Mouse (Mus musculus) heart, postnatal 0 days (tissue): ENCODE measurements around the gene Ocln. TPM values are rescaled to one million over a fixed set of nuclear protein-coding genes. Genes with fewer than 3 reads are reported as not detected.

ENCODE experiments used
- ATAC-seq: fragments of 200-750 bp; cut with Nextera tagmentation; 2 replicates; pipeline ENCODE4 v1.8.0; 2017; ENCODE audit warnings: low read depth, moderate number of reproducible peaks, moderate library complexity; ENCODE audit not compliant: insufficient read depth
- DNase-seq: peaks from one replicate; pipeline ENCODE4 v3.0.0-alpha.2; 2016; ENCODE audit warnings: low spot score
- H3K27ac ChIP-seq: fragments of 300-500 bp; sonication (generic); 2 replicates; pipeline ENCODE4 v1.5.1; 2014; ENCODE audit warnings: low read depth, mild to moderate bottlenecking
- H3K27me3 ChIP-seq: fragments of 300-500 bp; sonication (generic); 2 replicates; pipeline ENCODE4 v1.6.1; 2014; ENCODE audit warnings: low read length, mixed read lengths; ENCODE audit not compliant: control insufficient read depth, insufficient read depth
- H3K36me3 ChIP-seq: fragments of 300-500 bp; sonication (generic); replicated peaks from 2 replicates; pipeline ENCODE4 v1.6.1; 2014; ENCODE audit warnings: low read length, mixed read lengths; ENCODE audit not compliant: control insufficient read depth, insufficient read depth
- H3K4me1 ChIP-seq: fragments of 300-500 bp; sonication (generic); 2 replicates; pipeline ENCODE4 v1.6.1; 2014; ENCODE audit warnings: antibody characterized with exemption; ENCODE audit not compliant: control insufficient read depth, insufficient read depth
- H3K4me2 ChIP-seq: fragments of 300-500 bp; sonication (generic); 2 replicates; pipeline ENCODE4 v1.6.1; 2014; ENCODE audit warnings: low read depth, mild to moderate bottlenecking, low read length, moderate library complexity
- H3K4me3 ChIP-seq: fragments of 300-500 bp; sonication (generic); 2 replicates; pipeline ENCODE4 v1.5.1; 2014; ENCODE audit warnings: low read depth, low read length
- H3K9ac ChIP-seq: fragments of 300-500 bp; sonication (generic); replicated peaks from 2 replicates; pipeline ENCODE4 v1.6.1; 2014; ENCODE audit warnings: low read depth, low read length, mixed read lengths
- H3K9me3 ChIP-seq: fragments of 300-500 bp; sonication (generic); replicated peaks from 2 replicates; pipeline ENCODE4 v1.6.1; 2016; ENCODE audit warnings: low read length; ENCODE audit not compliant: control insufficient read depth
- CTCF ChIP-seq: IDR thresholded peaks from 2 replicates; pipeline ENCODE4 v1.5.1; 2016; ENCODE audit warnings: antibody characterized with exemption, control low read depth, low read depth
- EP300 ChIP-seq: IDR thresholded peaks from 2 replicates; pipeline ENCODE4 v1.6.1; 2016; ENCODE audit warnings: antibody characterized with exemption, low read depth
- WGBS: fragments of 180-500 bp; shearing (Covaris S2); extraction: QIAGEN DNeasy Blood & Tissue Kit; methylation state at CpG from one replicate; pipeline ENCODE4 v1.1.7; 2014; 5-methylcytosine and 5-hydroxymethylcytosine counted together
- polyA plus RNA-seq: library from polyadenylated mRNA; unstranded; fragments of >200 nt; fragmentation: Nextera tagmentation; extraction: Ambion mirVana; gene quantifications from 2 replicates; pipeline ENCODE4 v1.2.1, GENCODE M21; 2015
- total RNA-seq: library from RNA; depleted of rRNA; stranded (reverse); fragments of >200 nt; gene quantifications from 2 replicates; pipeline ENCODE4 v1.2.3, GENCODE M21; 2014; ENCODE audit warnings: low replicate concordance

The Ocln gene
- total and polyA plus RNA-seq, 2 experiments from 2014 or later: 1.7 to 2.0 TPM

DNA sequence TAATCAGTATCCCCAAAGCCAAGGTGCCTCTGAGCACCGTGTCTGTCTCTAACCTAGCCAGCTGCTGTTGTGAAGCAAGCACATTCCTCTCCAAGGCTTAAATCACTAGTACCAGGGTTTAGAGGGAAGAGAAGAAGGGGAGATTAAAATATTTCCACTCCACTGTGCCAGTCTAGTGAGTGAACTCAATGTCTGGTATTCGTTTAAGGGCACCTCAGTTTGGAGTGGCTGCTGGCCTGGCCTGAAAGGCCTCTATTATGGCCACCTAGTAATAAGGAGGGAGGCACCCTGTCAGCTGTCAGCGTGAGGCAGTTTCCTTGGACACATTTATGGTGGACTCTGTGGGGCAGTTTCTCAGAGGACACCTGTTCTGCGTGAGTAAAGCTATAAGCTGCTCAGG is 4.5 kb upstream of the Ocln start:
- H3K36me3 ChIP-seq: no peaks in the 10 kb centered on the region
- TF ChIP-seq CTCF (no peak), EP300 (no peak)
- no peaks in the 10 kb centered on the region for H3K9me3 ChIP-seq
- no peak overlapping the region for H3K9ac ChIP-seq
- DNase-seq (no peak), ATAC-seq (no peak)
- H3K4me3 ChIP-seq: no peak overlapping the region
- 54% methylated on average over 4 of the region's 4 CpGs for WGBS
- peaks cover 27% of the 10 kb centered on the region for H3K27me3 ChIP-seq
- no peaks in the 10 kb centered on the region; the same call in 1 of the 2 replicates for H3K4me1 ChIP-seq
- no peak overlapping the region for H3K4me2 ChIP-seq
- no peak overlapping the region for H3K27ac ChIP-seq

DNA sequence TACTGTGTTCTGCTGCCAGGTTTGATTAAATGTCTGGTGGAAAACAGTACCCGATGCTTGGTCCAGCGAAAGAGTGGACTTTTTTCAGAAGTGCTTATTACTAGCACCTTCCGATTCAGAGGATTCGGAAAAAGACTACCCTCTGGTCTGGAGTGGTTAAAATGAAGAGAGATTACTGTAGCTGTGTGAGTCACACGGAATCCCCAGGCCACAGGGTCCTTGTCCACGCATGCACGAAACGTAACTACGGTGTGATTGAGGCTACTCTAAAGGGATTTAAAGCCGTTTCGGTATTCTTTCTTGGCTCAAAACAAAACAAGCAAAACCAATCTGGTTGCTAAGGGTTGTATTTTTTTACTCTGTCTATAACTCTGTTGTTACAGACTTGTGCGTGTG is 522 bp upstream of the Ocln start:
- peak overlapping the region; percentile 48; the same call in 1 of the 2 replicates for H3K9ac ChIP-seq
- no peaks in the 10 kb centered on the region for H3K9me3 ChIP-seq
- peaks cover 54% of the 10 kb centered on the region for H3K27me3 ChIP-seq
- no peak for DNase-seq
- TF ChIP-seq CTCF (no peak), EP300 (no peak)
- H3K36me3 ChIP-seq: no peaks in the 10 kb centered on the region
- H3K4me2 ChIP-seq: peak overlapping the region; percentile 99
- peaks cover 5% of the 10 kb centered on the region; the same call in 1 of the 2 replicates for H3K4me1 ChIP-seq
- 9% methylated on average over 12 of the region's 12 CpGs for WGBS
- H3K27ac ChIP-seq: no peak overlapping the region
- ATAC-seq: no peak
- H3K4me3 ChIP-seq: peak overlapping the region; percentile 70

DNA sequence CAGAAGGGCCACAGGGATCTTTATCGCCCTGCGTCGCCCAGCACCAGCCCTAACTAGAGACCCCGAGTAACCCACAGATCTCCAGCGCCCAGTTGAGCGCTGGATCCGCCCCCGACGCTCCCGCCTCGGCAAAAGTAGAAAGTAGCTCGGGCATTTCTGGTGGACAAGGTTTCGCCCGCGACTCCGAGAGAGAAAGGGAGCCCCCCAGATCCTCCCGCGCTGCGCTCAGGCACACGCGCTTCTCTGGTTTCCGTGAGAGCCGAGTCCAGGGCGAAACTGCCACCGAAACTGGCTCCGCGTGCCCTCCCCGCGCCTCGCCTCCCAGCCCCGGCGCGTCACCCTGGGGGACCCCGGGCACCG is 529 bp downstream of the Ocln start:
- Histone ChIP-seq H3K27ac (no peak overlapping the region), H3K9me3 (no peaks in the 10 kb centered on the region), H3K36me3 (no peaks in the 10 kb centered on the region), H3K27me3 (peaks cover 54% of the 10 kb centered on the region), H3K4me2 (peak overlapping the region; percentile 99), H3K9ac (peak overlapping the region; percentile 48), H3K4me3 (peak overlapping the region; percentile 70), H3K4me1 (peaks cover 5% of the 10 kb centered on the region; the same call in 1 of the 2 replicates)
- ATAC-seq: 0 out of 2 replicates have a peak, but pooled peaks have one; percentile 17
- DNase-seq: no peak
- 0% methylated on average over 33 of the region's 35 CpGs for WGBS
- TF ChIP-seq EP300 (no peak), CTCF (no peak)

DNA sequence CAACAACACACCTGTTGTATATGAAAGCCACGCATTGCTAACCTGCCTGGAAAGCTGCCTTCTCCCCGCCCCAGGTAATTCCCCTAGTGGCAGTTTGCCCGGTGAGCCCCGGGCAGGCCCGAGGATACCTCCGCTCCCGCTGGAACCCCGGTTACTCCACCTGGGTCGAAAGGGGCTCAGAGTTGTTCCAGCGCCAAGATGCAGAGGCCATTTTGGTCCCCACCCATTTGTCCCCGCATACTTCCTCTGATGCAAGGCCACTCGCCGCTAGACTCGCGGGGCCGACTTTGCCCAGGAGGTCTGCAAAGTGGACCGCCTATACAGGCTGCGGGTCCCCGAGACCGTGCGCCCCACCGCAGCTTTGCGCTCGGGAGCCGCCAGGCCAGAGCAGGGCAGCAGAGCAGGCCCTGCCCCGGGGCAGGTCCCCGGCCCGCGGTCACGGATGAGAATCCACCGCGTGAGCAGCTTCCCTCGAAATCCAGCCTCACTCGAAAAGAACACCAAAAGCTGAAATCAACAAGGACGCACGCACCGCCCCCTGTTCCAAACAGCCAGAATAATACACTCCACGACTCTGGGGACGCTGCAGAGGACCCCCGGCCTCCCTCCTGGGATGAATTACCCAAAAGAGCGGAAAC is 1.0 kb downstream of the Ocln start:
- WGBS: 1% methylated on average over 41 of the region's 41 CpGs
- peak overlapping the region; percentile 48 for H3K9ac ChIP-seq
- ATAC-seq: peak; percentile 24; the same call in 1 of the 2 replicates
- no peaks in the 10 kb centered on the region for H3K9me3 ChIP-seq
- peak overlapping the region; percentile 70 for H3K4me3 ChIP-seq
- no peak for TF ChIP-seq CTCF
- no peak for TF ChIP-seq EP300
- H3K27me3 ChIP-seq: peaks cover 54% of the 10 kb centered on the region
- H3K36me3 ChIP-seq: no peaks in the 10 kb centered on the region
- H3K4me1 ChIP-seq: peaks cover 5% of the 10 kb centered on the region; the same call in 1 of the 2 replicates
- no peak for DNase-seq
- H3K4me2 ChIP-seq: peak overlapping the region; percentile 99
- H3K27ac ChIP-seq: no peak overlapping the region

DNA sequence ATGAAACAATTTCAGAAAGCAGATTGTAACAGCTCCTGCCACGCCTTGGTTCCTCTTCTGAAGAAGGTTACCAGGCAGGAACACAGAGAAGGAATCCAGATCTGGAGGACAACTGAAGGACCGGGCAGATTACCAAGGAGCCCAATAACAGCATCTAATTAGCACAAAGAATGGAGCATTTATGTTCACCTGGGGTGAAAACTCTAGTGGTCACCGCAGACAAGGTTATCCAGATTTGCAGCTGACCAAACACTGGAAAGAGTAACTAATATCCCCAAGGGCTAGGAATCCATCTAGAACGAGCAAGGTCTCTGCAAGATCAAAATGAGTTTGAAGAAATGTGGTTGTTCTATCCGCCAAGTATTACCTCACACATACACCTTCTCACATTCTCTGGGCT is 5.2 kb downstream of the Ocln start:
- no peak for DNase-seq
- Histone ChIP-seq H3K4me3 (no peak overlapping the region), H3K4me1 (peaks cover 5% of the 10 kb centered on the region; the same call in 1 of the 2 replicates), H3K9ac (no peak overlapping the region), H3K36me3 (no peaks in the 10 kb centered on the region), H3K4me2 (no peak overlapping the region), H3K27me3 (peaks cover 29% of the 10 kb centered on the region), H3K9me3 (no peaks in the 10 kb centered on the region), H3K27ac (no peak overlapping the region)
- TF ChIP-seq EP300 (no peak), CTCF (no peak)
- 70% methylated on average over 5 of the region's 5 CpGs for WGBS
- ATAC-seq: no peak

DNA sequence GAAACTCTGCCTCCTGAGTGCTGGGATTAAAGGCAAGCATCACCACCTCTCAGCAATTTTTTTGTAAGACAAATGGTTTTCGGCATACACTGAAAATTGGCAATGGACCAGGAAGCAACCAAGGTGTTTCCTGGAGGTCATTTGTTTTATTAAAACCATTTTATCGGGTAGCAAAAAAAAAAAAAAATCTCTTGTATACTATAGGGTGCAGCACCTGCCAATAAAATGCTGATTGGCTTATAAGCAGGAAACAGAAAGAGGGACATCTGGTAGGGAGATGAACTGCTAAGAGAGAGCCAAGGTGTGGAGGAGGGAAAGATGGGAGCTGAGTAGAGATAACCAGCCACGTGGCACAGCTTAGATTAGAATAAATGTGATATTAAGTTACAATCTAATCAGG is 7.0 kb downstream of the Ocln start:
- Histone ChIP-seq H3K4me2 (no peak overlapping the region), H3K9me3 (no peaks in the 10 kb centered on the region), H3K9ac (no peak overlapping the region), H3K4me3 (no peak overlapping the region), H3K27ac (no peak overlapping the region), H3K27me3 (peaks cover 12% of the 10 kb centered on the region), H3K4me1 (no peaks in the 10 kb centered on the region), H3K36me3 (no peaks in the 10 kb centered on the region)
- WGBS: 63% methylated on average over 3 of the region's 3 CpGs
- ATAC-seq: no peak
- no peak for DNase-seq
- TF ChIP-seq EP300 (no peak), CTCF (no peak)
